Mouse (Mus musculus) kidney, embryonic 16.5 days (tissue): ENCODE data around the gene Dusp10. TPM values are rescaled to one million over a fixed set of nuclear protein-coding genes. Genes with fewer than 3 reads are reported as not detected.

Experiments
- ATAC-seq: fragments of 200-750 bp; cut with Nextera tagmentation; 2 replicates; pipeline ENCODE4 v1.8.0; 2017; ENCODE audit warnings: moderate TSS enrichment; ENCODE audit not compliant: low FRiP score, low TSS enrichment
- H3K27ac ChIP-seq: fragments of 300-500 bp; sonication (generic); 2 replicates; pipeline ENCODE4 v1.5.1; 2014; ENCODE audit warnings: low read length
- H3K27me3 ChIP-seq: fragments of 300-500 bp; sonication (generic); 2 replicates; pipeline ENCODE4 v1.6.1; 2014; ENCODE audit warnings: low read length, control low read depth, mixed read lengths; ENCODE audit not compliant: insufficient read depth
- H3K36me3 ChIP-seq: fragments of 300-500 bp; sonication (generic); 2 replicates; pipeline ENCODE4 v1.6.1; 2014; ENCODE audit warnings: low read length, control low read depth, mixed read lengths; ENCODE audit not compliant: insufficient read depth
- H3K4me1 ChIP-seq: fragments of 300-500 bp; sonication (generic); 2 replicates; pipeline ENCODE4 v1.6.1; 2014; ENCODE audit warnings: low read length, control low read depth, mixed read lengths; ENCODE audit not compliant: insufficient read depth
- H3K4me2 ChIP-seq: fragments of 300-500 bp; sonication (generic); replicated peaks from 2 replicates; pipeline ENCODE4 v1.6.1; 2014; ENCODE audit warnings: low read depth, low read length
- H3K4me3 ChIP-seq: fragments of 300-500 bp; sonication (generic); 2 replicates; pipeline ENCODE4 v1.5.1; 2014; ENCODE audit warnings: mild to moderate bottlenecking, low read length
- H3K9ac ChIP-seq: fragments of 300-500 bp; sonication (generic); replicated peaks from 2 replicates; pipeline ENCODE4 v1.6.1; 2014; ENCODE audit warnings: low read length
- H3K9me3 ChIP-seq: fragments of 300-500 bp; sonication (generic); 2 replicates; pipeline ENCODE4 v1.6.1; 2016; ENCODE audit warnings: low read length, control low read depth
- WGBS: fragments of 180-500 bp; shearing (Covaris S2); extraction: QIAGEN DNeasy Blood & Tissue Kit; methylation state at CpG from one replicate; pipeline ENCODE4 v1.1.7; 2014; 5-methylcytosine and 5-hydroxymethylcytosine counted together
- polyA plus RNA-seq: library from polyadenylated mRNA; unstranded; fragments of >200 nt; fragmentation: Nextera tagmentation; extraction: Ambion mirVana; gene quantifications from 2 replicates; pipeline ENCODE4 v1.2.1, GENCODE M21; 2015

Dusp10 gene
- polyA plus RNA-seq, result 7.1 and 7.4 TPM in 2 replicates

GRCm38 (mm10) chr1:184013106-184013505 is at the start of gene Dusp10:
Gene Dusp10, plus strand, starts transcription at chr1:184013302.
- no peak within 1 kb of the TSS for H3K4me2 ChIP-seq
- H3K4me3 ChIP-seq, result no peak within 1 kb of the TSS
- no peaks in the 10 kb centered on the region for H3K36me3 ChIP-seq
- ATAC-seq, result no peak
- H3K9me3 ChIP-seq, result no peaks in the 10 kb centered on the region
- H3K9ac ChIP-seq, result no peak within 1 kb of the TSS
- no peaks in the 10 kb centered on the region for H3K4me1 ChIP-seq
- no peak within 1 kb of the TSS for H3K27ac ChIP-seq
- 82% methylated on average over 4 of the region's 4 CpGs for WGBS
- H3K27me3 ChIP-seq, result no peaks in the 10 kb centered on the region

DNA sequence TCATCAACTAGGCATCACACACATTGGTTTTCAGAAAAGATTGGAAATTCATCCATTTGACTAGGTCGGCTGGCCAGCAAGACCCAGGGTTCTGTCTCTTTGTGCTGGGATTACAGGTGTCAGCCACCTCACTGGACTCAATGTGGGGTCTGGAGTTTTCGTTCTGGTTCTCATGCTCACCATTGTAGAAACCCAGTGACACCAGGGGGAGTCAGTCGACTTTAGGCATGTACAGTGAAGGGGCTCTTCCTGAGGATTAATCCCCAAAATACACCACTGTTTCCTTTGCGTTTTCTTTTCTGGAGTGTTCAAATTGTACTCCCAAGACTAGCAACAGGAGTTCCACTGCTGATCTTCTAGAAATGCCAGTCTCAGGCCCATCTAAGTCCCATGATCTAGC is 47.8 kb upstream of the Dusp10 start:
- Histone ChIP-seq H3K9ac (no peak overlapping the region), H3K27ac (no peak overlapping the region), H3K4me1 (no peaks in the 10 kb centered on the region), H3K27me3 (no peaks in the 10 kb centered on the region), H3K4me2 (no peak overlapping the region), H3K36me3 (no peaks in the 10 kb centered on the region), H3K4me3 (no peak overlapping the region), H3K9me3 (no peaks in the 10 kb centered on the region)
- WGBS, result 79% methylated on average over 4 of the region's 4 CpGs
- no peak for ATAC-seq

- 90% methylated on average over 1 of the region's 1 CpGs for WGBS
- no peaks in the 10 kb centered on the region for H3K36me3 ChIP-seq
Measured at GRCm38 (mm10) chr1:183969265-183969664, 43.8 kb upstream of the Dusp10 start.

DNA sequence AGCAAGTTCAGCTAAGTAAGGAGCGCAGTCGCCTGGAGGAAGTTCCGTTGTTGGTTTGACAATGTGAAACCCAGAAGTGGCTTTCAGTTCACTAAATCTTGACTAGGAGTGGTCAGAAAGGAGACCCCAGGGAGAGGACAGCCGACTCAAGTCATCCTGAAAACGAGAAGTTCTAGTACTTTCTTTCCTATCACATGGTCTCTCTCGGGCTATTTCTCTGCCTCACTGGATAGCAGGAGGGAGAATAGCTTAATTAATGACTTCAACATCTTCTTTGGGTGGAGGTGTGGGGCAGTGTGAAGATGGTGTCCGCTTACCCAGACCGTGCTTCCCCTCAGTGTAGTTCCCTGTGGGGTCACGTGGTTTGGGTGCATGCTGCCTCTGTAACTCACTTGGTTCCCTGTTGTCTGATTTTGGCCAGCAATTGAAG is 33.3 kb upstream of the Dusp10 start:
- Histone ChIP-seq H3K27me3 (no peaks in the 10 kb centered on the region), H3K9ac (no peak overlapping the region), H3K36me3 (no peaks in the 10 kb centered on the region), H3K9me3 (no peaks in the 10 kb centered on the region), H3K4me3 (no peak overlapping the region), H3K4me1 (no peaks in the 10 kb centered on the region), H3K27ac (no peak overlapping the region), H3K4me2 (no peak overlapping the region)
- ATAC-seq, result no peak
- WGBS, result 83% methylated on average over 9 of the region's 9 CpGs

More at GRCm38 (mm10) chr1:183969265-183969664, 43.8 kb upstream of the Dusp10 start:
- Histone ChIP-seq H3K27ac (no peak overlapping the region), H3K9me3 (no peaks in the 10 kb centered on the region), H3K4me2 (no peak overlapping the region), H3K4me3 (no peak overlapping the region), H3K4me1 (no peaks in the 10 kb centered on the region), H3K9ac (no peak overlapping the region), H3K27me3 (no peaks in the 10 kb centered on the region)
- ATAC-seq, result no peak

- Histone ChIP-seq H3K27me3 (no peaks in the 10 kb centered on the region), H3K4me1 (no peaks in the 10 kb centered on the region), H3K9ac (no peak overlapping the region), H3K36me3 (no peaks in the 10 kb centered on the region), H3K27ac (no peak overlapping the region), H3K4me3 (no peak overlapping the region), H3K9me3 (no peaks in the 10 kb centered on the region), H3K4me2 (no peak overlapping the region)
- 57% methylated on average over 13 of the region's 13 CpGs for WGBS
- no peak for ATAC-seq
Measured at GRCm38 (mm10) chr1:183982108-183982507, 31.0 kb upstream of the Dusp10 start.

- Histone ChIP-seq H3K9ac (no peak overlapping the region), H3K4me2 (no peak overlapping the region), H3K27me3 (no peaks in the 10 kb centered on the region), H3K36me3 (no peaks in the 10 kb centered on the region), H3K9me3 (no peaks in the 10 kb centered on the region), H3K27ac (no peak overlapping the region), H3K4me1 (no peaks in the 10 kb centered on the region), H3K4me3 (no peak overlapping the region)
- WGBS, result 88% methylated on average over 7 of the region's 7 CpGs
- no peak for ATAC-seq
Measured at GRCm38 (mm10) chr1:183987711-183988245, 25.3 kb upstream of the Dusp10 start.

- Histone ChIP-seq H3K27ac (no peak overlapping the region), H3K9ac (no peak overlapping the region), H3K4me1 (no peaks in the 10 kb centered on the region), H3K4me3 (no peak overlapping the region), H3K4me2 (no peak overlapping the region), H3K9me3 (no peaks in the 10 kb centered on the region), H3K36me3 (no peaks in the 10 kb centered on the region), H3K27me3 (no peaks in the 10 kb centered on the region)
- ATAC-seq, result no peak
- 81% methylated on average over 2 of the region's 2 CpGs for WGBS
Measured at GRCm38 (mm10) chr1:183991921-183992320, 21.2 kb upstream of the Dusp10 start.

GRCm38 (mm10) chr1:183997207-183997606 is 15.9 kb upstream of the Dusp10 start:
- Histone ChIP-seq H3K4me3 (no peak overlapping the region), H3K4me1 (no peaks in the 10 kb centered on the region), H3K27ac (no peak overlapping the region), H3K9ac (no peak overlapping the region), H3K36me3 (no peaks in the 10 kb centered on the region), H3K9me3 (no peaks in the 10 kb centered on the region), H3K27me3 (no peaks in the 10 kb centered on the region), H3K4me2 (no peak overlapping the region)
- ATAC-seq, result no peak
- WGBS, result 56% methylated on average over 2 of the region's 2 CpGs

- no peak for ATAC-seq
- Histone ChIP-seq H3K27me3 (no peaks in the 10 kb centered on the region), H3K27ac (no peak overlapping the region), H3K36me3 (no peaks in the 10 kb centered on the region), H3K9me3 (no peaks in the 10 kb centered on the region), H3K9ac (no peak overlapping the region), H3K4me1 (no peaks in the 10 kb centered on the region), H3K4me3 (no peak overlapping the region), H3K4me2 (no peak overlapping the region)
- 91% methylated on average over 2 of the region's 2 CpGs for WGBS
Measured at GRCm38 (mm10) chr1:184002470-184002869, 10.6 kb upstream of the Dusp10 start.

DNA sequence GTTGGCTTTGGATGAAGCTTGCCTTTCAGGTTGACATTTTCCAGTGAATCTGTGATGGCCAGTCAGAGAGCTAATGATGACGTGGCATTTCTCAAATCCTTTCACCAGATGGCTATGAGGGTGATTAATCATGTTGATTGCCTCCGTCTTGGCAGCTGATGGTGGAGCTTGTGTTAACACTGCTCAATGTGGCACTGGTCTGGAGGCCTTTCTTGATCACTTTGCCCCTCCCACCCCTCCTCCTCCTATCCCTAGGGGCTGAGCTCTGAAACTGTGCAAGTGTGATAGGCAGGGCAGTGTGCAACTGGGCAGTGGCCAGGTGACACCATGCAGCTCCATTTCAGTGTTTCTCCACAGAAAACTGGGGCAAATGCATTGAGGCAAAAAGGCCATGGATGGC is 8.8 kb upstream of the Dusp10 start:
- Histone ChIP-seq H3K4me1 (no peaks in the 10 kb centered on the region), H3K4me2 (no peak overlapping the region), H3K27me3 (no peaks in the 10 kb centered on the region), H3K4me3 (no peak overlapping the region), H3K9me3 (no peaks in the 10 kb centered on the region), H3K27ac (no peak overlapping the region), H3K9ac (no peak overlapping the region), H3K36me3 (no peaks in the 10 kb centered on the region)
- WGBS, result 38% methylated on average over 2 of the region's 2 CpGs
- no peak for ATAC-seq
